Mouse (Mus musculus) G1E (cell line): ENCODE measurements at regions not wholly inside any gene's neighbourhood (a gene's known extent, or its start where the extent isn't known, plus 50 kb on each side); places are given as distances from the start of the nearest gene placed in this dataset.

Experiments
- ATAC-seq: 2 replicates; pipeline ENCODE4 v1.8.0; 2016; ENCODE audit warnings: mild to moderate bottlenecking; ENCODE audit not compliant: insufficient number of reproducible peaks, poor library complexity, low FRiP score, severe bottlenecking; ENCODE audit errors: extremely low read depth
- DNase-seq: peaks from one replicate; pipeline ENCODE4 v3.0.0; 2012; ENCODE audit warnings: low spot score
- H3K27me3 ChIP-seq: 2 replicates; pipeline ENCODE4 v1.6.1; 2012; ENCODE audit warnings: mild to moderate bottlenecking, low read length, inconsistent platforms; ENCODE audit not compliant: insufficient read depth
- H3K36me3 ChIP-seq: replicated peaks from 2 replicates; pipeline ENCODE3; 2012; ENCODE audit warnings: mild to moderate bottlenecking, inconsistent platforms
- H3K4me1 ChIP-seq: 2 replicates; pipeline ENCODE4 v1.6.1; 2012; ENCODE audit warnings: low read depth, low read length, inconsistent platforms, mixed read lengths; ENCODE audit not compliant: insufficient read depth
- H3K4me3 ChIP-seq: 2 replicates; pipeline ENCODE4 v1.5.1; 2012; ENCODE audit warnings: low read depth, mild to moderate bottlenecking, inconsistent platforms, low read length, moderate library complexity, mixed read lengths
- H3K9me3 ChIP-seq: replicated peaks from 2 replicates; pipeline ENCODE4 v1.6.1; 2012; ENCODE audit warnings: inconsistent platforms
- CTCF ChIP-seq: IDR thresholded peaks from 2 replicates; pipeline ENCODE4 v1.5.1; 2012; ENCODE audit warnings: low read depth, low read length, inconsistent platforms, mixed read lengths
- GATA1 ChIP-seq: IDR thresholded peaks from 2 replicates; pipeline ENCODE4 v1.6.1; 2012; ENCODE audit warnings: borderline replicate concordance, low read length, inconsistent platforms, mixed read lengths
- GATA2 ChIP-seq: IDR thresholded peaks from 2 replicates; pipeline ENCODE4 v1.6.1; 2012; ENCODE audit warnings: low read depth, low read length, inconsistent platforms, borderline replicate concordance
- POLR2AphosphoS5 ChIP-seq: IDR thresholded peaks from 2 replicates; pipeline ENCODE4 v1.6.1; 2012; ENCODE audit warnings: low read depth, low read length, inconsistent platforms; ENCODE audit not compliant: insufficient replicate concordance
- TAL1 ChIP-seq: conservative IDR thresholded peaks from 2 replicates; pipeline ENCODE4 v1.6.1; 2012; ENCODE audit warnings: low read depth, low read length, inconsistent platforms, mixed read lengths

- Histone ChIP-seq H3K9me3 (peaks cover 46% of the 10 kb centered on the region), H3K4me3 (no peak overlapping the region), H3K4me1 (no peaks in the 10 kb centered on the region), H3K36me3 (no peaks in the 10 kb centered on the region), H3K27me3 (no peaks in the 10 kb centered on the region)
- DNase-seq (no peak), ATAC-seq (no peak)
- TF ChIP-seq GATA2 (no peak), CTCF (no peak), TAL1 (no peak), GATA1 (no peak), POLR2AphosphoS5 (no peak)
Observed at GRCm38 (mm10) chr16:24206461-24206861, 186.8 kb upstream of the Lpp start.

GRCm38 (mm10) chr16:24205594-24205993 lies 187.7 kb upstream of the Lpp start:
- Histone ChIP-seq H3K4me1 (no peaks in the 10 kb centered on the region), H3K4me3 (no peak overlapping the region), H3K9me3 (peaks cover 52% of the 10 kb centered on the region), H3K27me3 (no peaks in the 10 kb centered on the region), H3K36me3 (no peaks in the 10 kb centered on the region)
- TF ChIP-seq TAL1 (no peak), GATA2 (no peak), CTCF (no peak), GATA1 (no peak), POLR2AphosphoS5 (no peak)
- ATAC-seq (no peak), DNase-seq (no peak)

- Histone ChIP-seq H3K9me3 (peaks cover 62% of the 10 kb centered on the region), H3K36me3 (no peaks in the 10 kb centered on the region), H3K4me1 (no peaks in the 10 kb centered on the region), H3K27me3 (no peaks in the 10 kb centered on the region), H3K4me3 (no peak overlapping the region)
- DNase-seq (no peak), ATAC-seq (no peak)
- no peak for TF ChIP-seq TAL1
- no peak for TF ChIP-seq POLR2AphosphoS5
- no peak for TF ChIP-seq GATA2
- TF ChIP-seq GATA1 = no peak
- no peak for TF ChIP-seq CTCF
Observed at GRCm38 (mm10) chr16:24204064-24204730, 189.1 kb upstream of the Lpp start.

DNA sequence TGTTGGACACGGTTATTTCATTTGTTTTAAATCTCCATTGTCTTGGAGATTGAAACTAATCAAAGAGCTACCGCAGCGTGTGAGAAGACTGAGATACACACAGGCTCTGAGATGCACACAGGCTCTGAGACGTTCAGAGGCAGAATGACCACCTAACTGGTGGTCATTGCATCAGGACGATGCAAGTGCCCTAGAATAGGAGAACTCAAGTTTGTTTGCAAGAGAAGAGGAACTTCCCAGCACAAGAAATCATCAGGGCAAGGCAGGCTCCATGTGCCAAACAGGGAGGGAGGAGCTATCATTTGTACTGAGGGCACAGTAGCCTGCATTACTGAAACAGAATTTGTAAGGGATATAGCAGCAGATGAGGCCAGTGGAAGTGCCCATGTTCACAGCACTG lies 190.7 kb upstream of the Lpp start:
- Histone ChIP-seq H3K27me3 (no peaks in the 10 kb centered on the region), H3K4me3 (no peak overlapping the region), H3K4me1 (no peaks in the 10 kb centered on the region), H3K9me3 (peaks cover 60% of the 10 kb centered on the region), H3K36me3 (no peaks in the 10 kb centered on the region)
- DNase-seq = no peak
- no peak for ATAC-seq
- TF ChIP-seq GATA1 (no peak), GATA2 (no peak)

DNA sequence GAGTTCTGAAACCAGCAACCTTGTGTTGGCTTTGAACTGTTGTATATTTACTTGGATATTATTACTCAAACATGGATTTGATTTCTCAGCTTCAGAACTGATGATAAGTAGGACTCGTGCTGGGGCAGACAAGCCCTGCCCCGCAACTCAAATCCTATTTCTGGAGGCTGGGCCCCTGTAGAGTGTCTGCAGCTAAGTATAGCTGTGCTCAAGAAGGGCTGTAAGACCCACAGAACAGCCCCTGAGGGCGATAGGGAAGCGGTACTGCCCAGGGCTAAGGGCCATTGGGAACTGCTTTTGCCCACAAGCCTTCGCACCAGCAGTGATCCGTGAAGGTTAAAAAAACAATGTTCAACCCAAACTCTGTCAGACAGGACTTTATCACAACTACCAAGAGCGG lies 191.9 kb upstream of the Lpp start:
- no peaks in the 10 kb centered on the region for H3K27me3 ChIP-seq
- TF ChIP-seq GATA2 = no peak
- TF ChIP-seq GATA1 = no peak
- TF ChIP-seq POLR2AphosphoS5 = no peak
- no peak for TF ChIP-seq TAL1
- TF ChIP-seq CTCF = no peak
- DNase-seq (no peak), ATAC-seq (no peak)
- no peak overlapping the region for H3K4me3 ChIP-seq
- H3K36me3 ChIP-seq = no peaks in the 10 kb centered on the region
- peaks cover 55% of the 10 kb centered on the region for H3K9me3 ChIP-seq
- H3K4me1 ChIP-seq = no peaks in the 10 kb centered on the region

DNA sequence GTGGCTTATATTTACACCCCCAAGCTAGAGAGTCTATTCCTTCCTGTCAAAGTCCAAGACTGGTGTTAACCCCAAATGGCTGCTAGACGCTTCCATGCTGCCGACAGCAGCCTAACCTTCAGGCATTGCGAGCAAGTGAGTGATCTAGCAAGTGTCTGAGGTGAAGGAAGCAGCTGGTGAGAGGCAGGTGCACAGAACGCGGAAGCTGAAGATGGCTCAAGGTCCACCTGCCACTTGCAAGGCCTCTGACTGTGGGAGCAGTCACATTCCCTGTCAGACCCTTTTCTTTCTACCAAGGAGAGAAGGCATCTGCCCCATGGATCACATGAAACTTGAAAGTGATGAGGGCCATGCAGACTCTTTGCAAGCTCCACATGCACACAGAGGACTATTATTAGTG lies 193.1 kb upstream of the Lpp start:
- Histone ChIP-seq H3K4me1 (no peaks in the 10 kb centered on the region), H3K9me3 (peaks cover 49% of the 10 kb centered on the region), H3K36me3 (no peaks in the 10 kb centered on the region), H3K27me3 (no peaks in the 10 kb centered on the region), H3K4me3 (no peak overlapping the region)
- TF ChIP-seq CTCF (no peak), GATA1 (no peak), GATA2 (no peak), TAL1 (no peak), POLR2AphosphoS5 (no peak)
- ATAC-seq (no peak), DNase-seq (no peak)

DNA sequence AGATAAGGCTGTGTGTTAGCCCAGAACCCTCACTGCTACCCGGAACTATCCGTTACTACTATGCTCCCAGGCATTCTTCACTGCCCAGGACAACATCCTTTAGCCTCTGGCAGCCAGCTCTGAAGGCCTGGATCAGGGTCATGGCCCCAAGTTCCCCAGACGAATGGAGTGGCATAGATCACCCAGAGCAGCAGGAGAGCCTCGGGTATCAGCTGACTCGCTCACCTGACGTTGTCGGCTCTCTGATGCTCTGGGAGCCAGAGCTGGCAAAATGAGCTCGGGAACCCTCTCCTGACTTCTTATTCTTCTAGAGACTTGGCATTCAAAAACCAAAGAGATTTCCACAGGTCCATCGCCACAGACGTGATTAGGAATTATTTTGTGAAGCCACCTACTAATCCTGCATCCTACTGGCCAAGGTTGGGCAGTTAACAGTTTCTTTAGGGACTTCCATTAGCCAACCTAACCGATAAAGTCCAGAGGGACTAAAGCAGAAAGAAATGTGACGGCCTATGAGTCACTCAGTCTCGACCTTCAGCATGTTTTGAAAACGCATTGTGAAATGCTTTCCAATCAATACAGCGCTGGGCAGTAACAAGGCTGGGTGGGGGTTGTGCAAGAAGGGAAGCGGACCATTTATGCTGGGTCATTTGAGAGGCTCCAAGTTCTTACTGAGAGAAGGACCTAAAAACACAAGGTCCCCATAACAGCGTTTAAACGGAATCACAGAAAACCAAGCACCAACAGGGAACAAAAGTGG lies 193.7 kb upstream of the Lpp start:
- no peaks in the 10 kb centered on the region for H3K36me3 ChIP-seq
- TF ChIP-seq TAL1 = no peak
- TF ChIP-seq GATA1 = no peak
- no peak for TF ChIP-seq POLR2AphosphoS5
- no peak for TF ChIP-seq CTCF
- no peak for TF ChIP-seq GATA2
- H3K4me3 ChIP-seq = no peak overlapping the region
- H3K9me3 ChIP-seq = peaks cover 47% of the 10 kb centered on the region
- DNase-seq (no peak), ATAC-seq (no peak)
- no peaks in the 10 kb centered on the region for H3K4me1 ChIP-seq
- H3K27me3 ChIP-seq = no peaks in the 10 kb centered on the region
